Mouse (Mus musculus) CH12.LX (cell line): ENCODE measurements at regions not wholly inside any gene's neighbourhood (a gene's known extent, or its start where the extent isn't known, plus 50 kb on each side); places are given as distances from the start of the nearest gene placed in this dataset.

Experiments used
- DNase-seq: peaks from one replicate; pipeline ENCODE4 v3.0.0-alpha.2; 2013; ENCODE audit errors: extremely low read depth
- H3K27ac ChIP-seq: 2 replicates; pipeline ENCODE4 v1.5.1; 2012; ENCODE audit warnings: low read depth, mild to moderate bottlenecking, control low read depth, moderate library complexity; ENCODE audit not compliant: insufficient read depth
- H3K27me3 ChIP-seq: replicated peaks from 2 replicates; pipeline ENCODE3; 2012; ENCODE audit warnings: inconsistent platforms
- H3K36me3 ChIP-seq, 2 experiments: replicated peaks in 1 of 2; 2 replicates each; pipeline versions ENCODE3 to v1.6.1; 2012; ENCODE audit warnings: inconsistent platforms in 1 of 2, low read length in 1 of 2, mild to moderate bottlenecking in 1 of 2, mixed read lengths in 1 of 2, moderate library complexity in 1 of 2; ENCODE audit not compliant: control insufficient read depth in 1 of 2, insufficient read depth in 1 of 2
- H3K4me1 ChIP-seq, 2 experiments: 2 replicates each; pipeline ENCODE4 v1.6.1; 2012; ENCODE audit warnings: inconsistent platforms in 1 of 2, moderate library complexity in 1 of 2; ENCODE audit not compliant: insufficient read depth in 2 of 2, control insufficient read depth in 1 of 2
- H3K4me2 ChIP-seq: 2 replicates; pipeline ENCODE4 v1.6.1; 2012; ENCODE audit warnings: low read depth, mild to moderate bottlenecking, control low read depth; ENCODE audit not compliant: poor library complexity, insufficient read depth, severe bottlenecking
- H3K4me3 ChIP-seq, 3 experiments: fragments of 150-350 bp in 1 of 3; sonication (generic) in 1 of 3; replicated peaks in 1 of 3; 2 replicates each; pipeline versions ENCODE3 to v1.5.1; 2011 to 2012; ENCODE audit warnings: low read depth in 2 of 3, low read length in 2 of 3, mild to moderate bottlenecking in 2 of 3, moderate library complexity in 2 of 3, control low read depth in 1 of 3, improper control_type of control experiment in 1 of 3, inconsistent platforms in 1 of 3, mixed read lengths in 1 of 3; ENCODE audit not compliant: poor library complexity in 1 of 3
- H3K79me2 ChIP-seq: replicated peaks from 2 replicates; pipeline ENCODE4 v1.6.1; 2012; ENCODE audit warnings: mild to moderate bottlenecking, moderate library complexity; ENCODE audit not compliant: control insufficient read depth, poor library complexity, insufficient read depth, severe bottlenecking; ENCODE audit errors: extremely low read depth
- H3K9ac ChIP-seq: 2 replicates; pipeline ENCODE4 v1.6.1; 2012; ENCODE audit warnings: low read depth, mild to moderate bottlenecking, control low read depth, moderate library complexity; ENCODE audit not compliant: insufficient read depth
- H3K9me3 ChIP-seq: replicated peaks from 2 replicates; pipeline ENCODE3; 2012; ENCODE audit warnings: low read length, inconsistent platforms, mixed read lengths
- CHD2 ChIP-seq: IDR thresholded peaks from 2 replicates; pipeline ENCODE4 v1.6.1; 2011; ENCODE audit warnings: low read length, improper control_type of control experiment
- CTCF ChIP-seq, 2 experiments: IDR thresholded peaks in 1 of 2; conservative IDR thresholded peaks in 1 of 2; 2 replicates each; pipeline ENCODE4 v1.5.1; 2011 to 2012; ENCODE audit warnings: low read depth in 2 of 2, low read length in 2 of 2, improper control_type of control experiment in 1 of 2, inconsistent platforms in 1 of 2, mild to moderate bottlenecking in 1 of 2, moderate library complexity in 1 of 2
- ELF1 ChIP-seq: IDR thresholded peaks from 2 replicates; pipeline ENCODE4 v1.6.1; 2014; ENCODE audit warnings: low read depth, mild to moderate bottlenecking, inconsistent platforms, low read length, improper control_type of control experiment
- EP300 ChIP-seq: IDR thresholded peaks from 2 replicates; pipeline ENCODE4 v1.6.1; 2011; ENCODE audit warnings: low read length, improper control_type of control experiment
- ETS1 ChIP-seq: conservative IDR thresholded peaks from 2 replicates; pipeline ENCODE4 v1.6.1; 2012; ENCODE audit warnings: low read depth, mild to moderate bottlenecking, inconsistent platforms, low read length, improper control_type of control experiment, moderate library complexity
- GABPA ChIP-seq: IDR thresholded peaks from 2 replicates; pipeline ENCODE4 v1.6.1; 2012; ENCODE audit warnings: low read depth, low read length, improper control_type of control experiment, inconsistent platforms; ENCODE audit not compliant: insufficient replicate concordance
- HCFC1 ChIP-seq: IDR thresholded peaks from 2 replicates; pipeline ENCODE4 v1.6.1; 2012; ENCODE audit warnings: low read depth, mild to moderate bottlenecking, inconsistent platforms, low read length, improper control_type of control experiment
- IRF4 ChIP-seq: IDR thresholded peaks from 2 replicates; pipeline ENCODE4 v1.6.1; 2014; ENCODE audit warnings: low read depth, mild to moderate bottlenecking, inconsistent platforms, low read length, improper control_type of control experiment
- JUND ChIP-seq: conservative IDR thresholded peaks from 2 replicates; pipeline ENCODE4 v1.6.1; 2011; ENCODE audit warnings: low read depth, low read length, improper control_type of control experiment
- KAT2A ChIP-seq: IDR thresholded peaks from 2 replicates; pipeline ENCODE4 v1.6.1; 2012; ENCODE audit warnings: low read length, improper control_type of control experiment, inconsistent platforms; ENCODE audit not compliant: insufficient replicate concordance
- MAZ ChIP-seq: IDR thresholded peaks from 2 replicates; pipeline ENCODE4 v1.6.1; 2012; ENCODE audit warnings: low read depth, mild to moderate bottlenecking, inconsistent platforms, low read length, improper control_type of control experiment, moderate library complexity
- MXI1 ChIP-seq: IDR thresholded peaks from 2 replicates; pipeline ENCODE4 v1.6.1; 2011; ENCODE audit warnings: mild to moderate bottlenecking, low read depth, low read length, improper control_type of control experiment
- MYC ChIP-seq: IDR thresholded peaks from 2 replicates; pipeline ENCODE4 v1.6.1; 2011; ENCODE audit warnings: low read depth, mild to moderate bottlenecking, improper control_type of control experiment, low read length
- NELFE ChIP-seq: IDR thresholded peaks from 2 replicates; pipeline ENCODE4 v1.6.1; 2011; ENCODE audit warnings: low read depth, low read length, improper control_type of control experiment
- PAX5 ChIP-seq: IDR thresholded peaks from 2 replicates; pipeline ENCODE4 v1.6.1; 2012; ENCODE audit warnings: low read length, inconsistent platforms, mixed read lengths
- POLR2A ChIP-seq: IDR thresholded peaks from 2 replicates; pipeline ENCODE4 v1.6.1; 2011; ENCODE audit warnings: low read depth, mild to moderate bottlenecking, improper control_type of control experiment, low read length
- POLR2AphosphoS2 ChIP-seq: IDR thresholded peaks from 2 replicates; pipeline ENCODE4 v1.6.1; 2011; ENCODE audit warnings: low read depth, low read length, improper control_type of control experiment
- RCOR1 ChIP-seq: conservative IDR thresholded peaks from 2 replicates; pipeline ENCODE4 v1.6.1; 2012; ENCODE audit warnings: low read depth, mild to moderate bottlenecking, inconsistent platforms, low read length, improper control_type of control experiment
- SIN3A ChIP-seq: IDR thresholded peaks from 2 replicates; pipeline ENCODE4 v1.6.1; 2012; ENCODE audit warnings: low read length, improper control_type of control experiment, inconsistent platforms
- UBTF ChIP-seq: IDR thresholded peaks from 2 replicates; pipeline ENCODE4 v1.6.1; 2012; ENCODE audit warnings: low read depth, mild to moderate bottlenecking, inconsistent platforms, low read length, improper control_type of control experiment, moderate library complexity
- USF1 ChIP-seq: IDR thresholded peaks from 2 replicates; pipeline ENCODE4 v1.6.1; 2014; ENCODE audit warnings: low read depth, mild to moderate bottlenecking, inconsistent platforms, low read length, improper control_type of control experiment
- USF2 ChIP-seq: conservative IDR thresholded peaks from 2 replicates; pipeline ENCODE4 v1.6.1; 2011; ENCODE audit warnings: low read depth, low read length, improper control_type of control experiment
- ZC3H11A ChIP-seq: IDR thresholded peaks from 2 replicates; pipeline ENCODE4 v1.6.1; 2012; ENCODE audit warnings: low read depth, mild to moderate bottlenecking, inconsistent platforms, low read length, improper control_type of control experiment
- ZKSCAN1 ChIP-seq: IDR thresholded peaks from 2 replicates; pipeline ENCODE4 v1.6.1; 2012; ENCODE audit warnings: low read depth, inconsistent platforms, low read length, improper control_type of control experiment, borderline replicate concordance
- dilution Hi-C: fragments of 300-500 bp; cut with MboI; formaldehyde crosslinking; loops from 2 replicates; pipeline ENCODE4 v1.14.3; 2020; ENCODE audit warnings: low sequenced_read_pairs; ENCODE audit not compliant: extremely low pct_unique_long_range_greater_than_20kb, extremely low pct_ligation_motif_present
- in situ Hi-C: fragments of 300-500 bp; cut with MboI; formaldehyde crosslinking; loops from 3 replicates; pipeline ENCODE4 v1.14.3; 2019; ENCODE audit warnings: low sequenced_read_pairs, low pct_ligation_motif_present, low pct_unique_long_range_greater_than_20kb, mixed read lengths

DNA sequence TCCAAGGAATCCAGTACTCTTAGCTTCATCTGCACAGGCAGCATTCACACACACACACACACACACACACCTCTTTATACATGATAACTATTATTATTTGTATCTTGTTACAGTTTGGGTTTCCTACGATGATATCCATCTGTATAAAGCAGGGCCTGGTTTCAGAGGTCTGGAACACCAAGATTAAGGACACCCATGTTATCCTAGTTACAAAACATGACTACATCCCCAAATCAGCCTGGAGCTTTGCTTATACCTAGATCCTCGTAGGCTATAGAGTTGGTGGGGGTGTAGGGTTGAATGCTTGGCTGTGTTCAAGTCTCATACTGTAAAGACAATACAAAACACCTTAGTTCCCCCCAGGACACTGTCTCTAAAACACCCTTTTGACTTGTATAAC lies 56.0 kb upstream of the Tpm1 start:
- peaks cover 0 to 23% of the 10 kb centered on the region in 2 experiments; a peak in 2 of 4 replicates for H3K4me1 ChIP-seq
- TF ChIP-seq JUND: no peak
- no peak for TF ChIP-seq KAT2A
- TF ChIP-seq MYC: no peak
- no peak for TF ChIP-seq ZC3H11A
- TF ChIP-seq ETS1: no peak
- no peak for TF ChIP-seq POLR2AphosphoS2
- no peak for TF ChIP-seq PAX5
- TF ChIP-seq USF1: no peak
- TF ChIP-seq ELF1: no peak
- no peak for TF ChIP-seq SIN3A
- TF ChIP-seq POLR2A: no peak
- no peak for TF ChIP-seq ZKSCAN1
- H3K9ac ChIP-seq: no peak overlapping the region
- no peak overlapping the region for H3K4me3 ChIP-seq
- H3K4me2 ChIP-seq: no peak overlapping the region
- DNase-seq: no peak
- no peaks in the 10 kb centered on the region for H3K79me2 ChIP-seq
- H3K27me3 ChIP-seq: no peaks in the 10 kb centered on the region
- H3K9me3 ChIP-seq: no peaks in the 10 kb centered on the region
- no peaks in the 10 kb centered on the region for H3K36me3 ChIP-seq
- in situ Hi-C loops (no loop called here), dilution Hi-C loops (no loop called here)
- H3K27ac ChIP-seq: no peak overlapping the region

DNA sequence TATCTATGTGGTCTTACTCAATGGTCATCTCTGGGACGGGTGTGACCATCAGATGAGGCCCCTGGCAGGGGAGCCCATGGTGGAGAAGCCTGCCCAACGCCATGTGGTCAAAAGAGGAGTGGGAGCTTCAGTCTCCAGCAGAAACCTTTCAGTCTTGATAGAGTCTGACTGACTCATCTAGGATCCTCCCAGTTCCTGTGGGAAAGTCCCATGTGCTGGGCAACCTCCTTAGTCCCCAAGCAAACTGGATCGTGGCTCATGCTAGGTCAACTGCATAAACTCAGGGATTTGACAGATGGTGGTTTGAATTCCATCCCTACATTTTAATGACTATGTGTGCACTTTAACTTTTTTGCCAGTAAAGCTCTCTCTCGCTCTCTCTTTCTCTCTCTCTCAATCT lies 55.4 kb upstream of the Tpm1 start:
- Histone ChIP-seq H3K4me1 (peaks cover 0 to 23% of the 10 kb centered on the region in 2 experiments; a peak in 2 of 4 replicates), H3K79me2 (no peaks in the 10 kb centered on the region), H3K4me2 (no peak overlapping the region), H3K36me3 (no peaks in the 10 kb centered on the region), H3K9ac (no peak overlapping the region), H3K9me3 (no peaks in the 10 kb centered on the region), H3K27ac (no peak overlapping the region)
- in situ Hi-C loops: no loop called here
- TF ChIP-seq PAX5: no peak
- 0 out of 2 replicates have a peak, but pooled peaks have one; percentile 8 for TF ChIP-seq IRF4
- TF ChIP-seq, all 38 proteins: peak for 1
- Histone ChIP-seq H3K4me3 (no peak overlapping the region), H3K27me3 (no peaks in the 10 kb centered on the region)
- DNase-seq: no peak
- dilution Hi-C loops: no loop called here

DNA sequence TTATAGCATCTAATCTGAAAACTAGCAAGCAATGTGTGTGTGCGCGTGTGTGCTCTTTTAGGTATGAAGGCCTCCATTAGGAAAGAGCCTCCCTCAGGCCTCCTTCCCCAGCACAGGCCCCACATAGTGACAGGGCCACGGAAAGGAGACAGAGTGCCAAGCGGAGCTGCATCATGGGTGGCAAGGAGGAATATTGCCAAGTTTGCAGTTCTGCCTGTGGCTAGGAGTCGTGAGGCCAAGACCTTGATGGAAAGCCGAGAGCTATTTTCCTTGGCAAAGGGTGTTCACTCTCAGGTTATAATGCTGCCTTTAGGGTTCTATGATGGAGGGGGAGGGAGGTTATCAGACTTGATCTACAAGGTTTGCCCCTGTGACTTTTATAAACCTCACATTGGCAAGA lies 53.4 kb upstream of the Tpm1 start:
- H3K4me2 ChIP-seq: no peak overlapping the region
- H3K36me3 ChIP-seq: no peaks in the 10 kb centered on the region
- no peaks in the 10 kb centered on the region for H3K79me2 ChIP-seq
- no peak overlapping the region for H3K9ac ChIP-seq
- H3K4me3 ChIP-seq: no peak overlapping the region
- dilution Hi-C loops (no loop called here), in situ Hi-C loops (no loop called here)
- no peaks in the 10 kb centered on the region for H3K27me3 ChIP-seq
- no peak for TF ChIP-seq HCFC1
- no peak for TF ChIP-seq USF1
- TF ChIP-seq RCOR1: no peak
- TF ChIP-seq CTCF (conservative IDR thresholded peaks at IDR 0.05 in 1 of 2, IDR thresholded peaks at IDR 0.05 in 1 of 2; ENCODE audit: low read depth in 2 of 2, low read length in 2 of 2): no peak
- no peak for TF ChIP-seq MAZ
- no peak for TF ChIP-seq NELFE
- no peak for TF ChIP-seq USF2
- TF ChIP-seq CHD2: no peak
- no peak for TF ChIP-seq MYC
- no peak for TF ChIP-seq SIN3A
- TF ChIP-seq MXI1: no peak
- TF ChIP-seq GABPA: no peak
- TF ChIP-seq EP300: no peak
- no peak for TF ChIP-seq UBTF
- TF ChIP-seq POLR2AphosphoS2: no peak
- H3K4me1 ChIP-seq: peaks cover 0 to 23% of the 10 kb centered on the region in 2 experiments; a peak in 2 of 4 replicates
- no peak overlapping the region for H3K27ac ChIP-seq
- no peaks in the 10 kb centered on the region for H3K9me3 ChIP-seq
- DNase-seq: no peak
